Mouse (Mus musculus): ENCODE results near the gene Nav1. TPM values are rescaled to one million over a fixed set of nuclear protein-coding genes. Genes with fewer than 3 reads are reported as not detected.

Gene Nav1
- polyA plus RNA-seq, 1 experiment = 16.3 TPM

- no peak for DNase-seq (ENCODE audit: low read depth in 1 of 2, low spot score in 2 of 2)
- Histone ChIP-seq H3K36me3 (ENCODE audit: control insufficient read depth, insufficient read depth, low read length) (no peaks in the 10 kb centered on the region), H3K4me1 (ENCODE audit: control insufficient read depth, insufficient read depth, insufficient read length) (no peaks in the 10 kb centered on the region), H3K27me3 (ENCODE audit: control insufficient read depth, insufficient read depth, low read length) (no peaks in the 10 kb centered on the region), H3K27ac (ENCODE audit: insufficient read depth, low read length) (no peak overlapping the region), H3K4me3 (ENCODE audit: extremely low read depth, insufficient read depth, insufficient read length) (no peak overlapping the region)
- 52% methylated on average over 3 of the region's 3 CpGs for WGBS
- TF ChIP-seq CTCF (IDR thresholded peaks at IDR 0.05; ENCODE audit: extremely low read depth, insufficient read depth, insufficient read length, insufficient replicate concordance) (no peak), POLR2A (IDR thresholded peaks at IDR 0.05; ENCODE audit: low read depth, low read length) (no peak)
These were observed 30.5 kb upstream of the Nav1 start for GRCm38 (mm10) chr1:135637574-135638008.

- no peak for DNase-seq (ENCODE audit: low read depth in 1 of 2, low spot score in 2 of 2)
- H3K27ac ChIP-seq (ENCODE audit: insufficient read depth, low read length) = no peak overlapping the region
- WGBS = 88% methylated on average over 6 of the region's 6 CpGs
- no peak for TF ChIP-seq POLR2A (IDR thresholded peaks at IDR 0.05; ENCODE audit: low read depth, low read length)
- TF ChIP-seq CTCF (IDR thresholded peaks at IDR 0.05; ENCODE audit: extremely low read depth, insufficient read depth, insufficient read length, insufficient replicate concordance) = no peak
- no peaks in the 10 kb centered on the region for H3K27me3 ChIP-seq (ENCODE audit: control insufficient read depth, insufficient read depth, low read length)
- peaks cover 8% of the 10 kb centered on the region; the same call in 1 of the 2 replicates for H3K4me1 ChIP-seq (ENCODE audit: control insufficient read depth, insufficient read depth, insufficient read length)
- H3K36me3 ChIP-seq (ENCODE audit: control insufficient read depth, insufficient read depth, low read length) = no peaks in the 10 kb centered on the region
- H3K4me3 ChIP-seq (ENCODE audit: extremely low read depth, insufficient read depth, insufficient read length) = no peak overlapping the region
These were observed 29.0 kb upstream of the Nav1 start for GRCm38 (mm10) chr1:135636111-135636511.

GRCm38 (mm10) chr1:135635323-135636064 lies 28.4 kb upstream of the Nav1 start:
- TF ChIP-seq POLR2A (IDR thresholded peaks at IDR 0.05; ENCODE audit: low read depth, low read length) = no peak
- TF ChIP-seq CTCF (IDR thresholded peaks at IDR 0.05; ENCODE audit: extremely low read depth, insufficient read depth, insufficient read length, insufficient replicate concordance) = no peak
- H3K36me3 ChIP-seq (ENCODE audit: control insufficient read depth, insufficient read depth, low read length) = no peaks in the 10 kb centered on the region
- no peak overlapping the region for H3K27ac ChIP-seq (ENCODE audit: insufficient read depth, low read length)
- no peak overlapping the region for H3K4me3 ChIP-seq (ENCODE audit: extremely low read depth, insufficient read depth, insufficient read length)
- peaks cover 8% of the 10 kb centered on the region; the same call in 1 of the 2 replicates for H3K4me1 ChIP-seq (ENCODE audit: control insufficient read depth, insufficient read depth, insufficient read length)
- H3K27me3 ChIP-seq (ENCODE audit: control insufficient read depth, insufficient read depth, low read length) = no peaks in the 10 kb centered on the region
- WGBS = 89% methylated on average over 11 of the region's 11 CpGs
- DNase-seq (ENCODE audit: low read depth in 1 of 2, low spot score in 2 of 2) = no peak

- 65% methylated on average over 6 of the region's 6 CpGs for WGBS
These were observed 27.7 kb upstream of the Nav1 start for GRCm38 (mm10) chr1:135634791-135635190.

GRCm38 (mm10) chr1:135633884-135634283 lies 26.8 kb upstream of the Nav1 start:
- no peaks in the 10 kb centered on the region for H3K27me3 ChIP-seq (ENCODE audit: control insufficient read depth, insufficient read depth, low read length)
- WGBS = 84% methylated on average over 2 of the region's 2 CpGs
- TF ChIP-seq CTCF (IDR thresholded peaks at IDR 0.05; ENCODE audit: extremely low read depth, insufficient read depth, insufficient read length, insufficient replicate concordance) (no peak), POLR2A (IDR thresholded peaks at IDR 0.05; ENCODE audit: low read depth, low read length) (no peak)
- H3K27ac ChIP-seq (ENCODE audit: insufficient read depth, low read length) = no peak overlapping the region
- H3K4me3 ChIP-seq (ENCODE audit: extremely low read depth, insufficient read depth, insufficient read length) = no peak overlapping the region
- no peak for DNase-seq (ENCODE audit: low read depth in 1 of 2, low spot score in 2 of 2)
- no peaks in the 10 kb centered on the region for H3K36me3 ChIP-seq (ENCODE audit: control insufficient read depth, insufficient read depth, low read length)
- H3K4me1 ChIP-seq (ENCODE audit: control insufficient read depth, insufficient read depth, insufficient read length) = peaks cover 8% of the 10 kb centered on the region; the same call in 1 of the 2 replicates

More at GRCm38 (mm10) chr1:135634791-135635190, 27.7 kb upstream of the Nav1 start:
- H3K36me3 ChIP-seq (ENCODE audit: control insufficient read depth, insufficient read depth, low read length) = no peaks in the 10 kb centered on the region
- no peaks in the 10 kb centered on the region for H3K27me3 ChIP-seq (ENCODE audit: control insufficient read depth, insufficient read depth, low read length)
- no peak for TF ChIP-seq CTCF (IDR thresholded peaks at IDR 0.05; ENCODE audit: extremely low read depth, insufficient read depth, insufficient read length, insufficient replicate concordance)
- no peak for TF ChIP-seq POLR2A (IDR thresholded peaks at IDR 0.05; ENCODE audit: low read depth, low read length)
- H3K4me1 ChIP-seq (ENCODE audit: control insufficient read depth, insufficient read depth, insufficient read length) = peaks cover 8% of the 10 kb centered on the region; the same call in 1 of the 2 replicates
- DNase-seq (ENCODE audit: low read depth in 1 of 2, low spot score in 2 of 2) = no peak
- no peak overlapping the region for H3K4me3 ChIP-seq (ENCODE audit: extremely low read depth, insufficient read depth, insufficient read length)
- no peak overlapping the region for H3K27ac ChIP-seq (ENCODE audit: insufficient read depth, low read length)

- 83% methylated on average over 4 of the region's 4 CpGs for WGBS
- TF ChIP-seq POLR2A (IDR thresholded peaks at IDR 0.05; ENCODE audit: low read depth, low read length) = no peak
- no peak for TF ChIP-seq CTCF (IDR thresholded peaks at IDR 0.05; ENCODE audit: extremely low read depth, insufficient read depth, insufficient read length, insufficient replicate concordance)
- Histone ChIP-seq H3K4me3 (ENCODE audit: extremely low read depth, insufficient read depth, insufficient read length) (no peak overlapping the region), H3K27ac (ENCODE audit: insufficient read depth, low read length) (no peak overlapping the region), H3K36me3 (ENCODE audit: control insufficient read depth, insufficient read depth, low read length) (no peaks in the 10 kb centered on the region), H3K4me1 (ENCODE audit: control insufficient read depth, insufficient read depth, insufficient read length) (peaks cover 8% of the 10 kb centered on the region; the same call in 1 of the 2 replicates), H3K27me3 (ENCODE audit: control insufficient read depth, insufficient read depth, low read length) (no peaks in the 10 kb centered on the region)
- no peak for DNase-seq (ENCODE audit: low read depth in 1 of 2, low spot score in 2 of 2)
These were observed 26.4 kb upstream of the Nav1 start for GRCm38 (mm10) chr1:135633478-135633877.

- H3K4me3 ChIP-seq (ENCODE audit: extremely low read depth, insufficient read depth, insufficient read length) = no peak overlapping the region
- 84% methylated on average over 1 of the region's 1 CpGs for WGBS
- TF ChIP-seq CTCF (IDR thresholded peaks at IDR 0.05; ENCODE audit: extremely low read depth, insufficient read depth, insufficient read length, insufficient replicate concordance) (no peak), POLR2A (IDR thresholded peaks at IDR 0.05; ENCODE audit: low read depth, low read length) (no peak)
These were observed 25.1 kb upstream of the Nav1 start for GRCm38 (mm10) chr1:135632199-135632598.

More at GRCm38 (mm10) chr1:135632199-135632598, 25.1 kb upstream of the Nav1 start:
- H3K36me3 ChIP-seq (ENCODE audit: control insufficient read depth, insufficient read depth, low read length) = no peaks in the 10 kb centered on the region
- H3K27ac ChIP-seq (ENCODE audit: insufficient read depth, low read length) = no peak overlapping the region
- H3K4me1 ChIP-seq (ENCODE audit: control insufficient read depth, insufficient read depth, insufficient read length) = peaks cover 8% of the 10 kb centered on the region; the same call in 1 of the 2 replicates
- no peak for DNase-seq (ENCODE audit: low read depth in 1 of 2, low spot score in 2 of 2)
- no peaks in the 10 kb centered on the region for H3K27me3 ChIP-seq (ENCODE audit: control insufficient read depth, insufficient read depth, low read length)
